Mouse (Mus musculus) MEL (cell line): ENCODE measurements around the gene Otulinl. TPM values are rescaled to one million over a fixed set of nuclear protein-coding genes. Genes with fewer than 3 reads are reported as not detected.

ENCODE experiments used
- DNase-seq: peaks from one replicate; pipeline ENCODE4 v3.0.0; 2011; ENCODE audit warnings: low read depth, low spot score
- H3K27ac ChIP-seq: 2 replicates; pipeline ENCODE4 v1.5.1; 2012; ENCODE audit warnings: low read depth, mild to moderate bottlenecking, control low read depth, low read length, moderate library complexity; ENCODE audit not compliant: control insufficient read depth
- H3K27me3 ChIP-seq, 2 experiments: fragments of 150-350 bp in 1 of 2; sonication (generic) in 1 of 2; 2 replicates each; pipeline ENCODE4 v1.6.1; 2012; ENCODE audit warnings: low read length in 2 of 2, mild to moderate bottlenecking in 2 of 2, improper control_type of control experiment in 1 of 2, moderate library complexity in 1 of 2; ENCODE audit not compliant: insufficient read depth in 2 of 2, control insufficient read depth in 1 of 2
- H3K36me3 ChIP-seq, 2 experiments: 2 replicates each; pipeline ENCODE4 v1.6.1; 2012 to 2014; ENCODE audit warnings: low read length in 2 of 2, improper control_type of control experiment in 1 of 2, inconsistent platforms in 1 of 2, mild to moderate bottlenecking in 1 of 2; ENCODE audit not compliant: insufficient read depth in 2 of 2, control insufficient read depth in 1 of 2
- H3K4me1 ChIP-seq, 2 experiments: fragments of 150-350 bp in 1 of 2; sonication (generic) in 1 of 2; 2 replicates each; pipeline ENCODE4 v1.6.1; 2012; ENCODE audit warnings: low read length in 2 of 2, improper control_type of control experiment in 1 of 2, mild to moderate bottlenecking in 1 of 2; ENCODE audit not compliant: insufficient read depth in 2 of 2, control insufficient read depth in 1 of 2
- H3K4me3 ChIP-seq, 2 experiments: fragments of 150-350 bp in 1 of 2; sonication (generic) in 1 of 2; 2 replicates each; pipeline ENCODE4 v1.5.1; 2012; ENCODE audit warnings: low read depth in 2 of 2, low read length in 2 of 2, mild to moderate bottlenecking in 2 of 2, moderate library complexity in 2 of 2, control low read depth in 1 of 2, improper control_type of control experiment in 1 of 2; ENCODE audit not compliant: control insufficient read depth in 1 of 2, insufficient read depth in 1 of 2
- H3K79me2 ChIP-seq: 2 replicates; pipeline ENCODE4 v1.6.1; 2012; ENCODE audit warnings: mild to moderate bottlenecking, low read length, moderate library complexity; ENCODE audit not compliant: control insufficient read depth, poor library complexity, insufficient read depth
- H3K9ac ChIP-seq: 2 replicates; pipeline ENCODE4 v1.6.1; 2012; ENCODE audit warnings: low read depth, mild to moderate bottlenecking, control low read depth, low read length, moderate library complexity; ENCODE audit not compliant: control insufficient read depth, poor library complexity, severe bottlenecking
- H3K9me3 ChIP-seq: fragments of 150-350 bp; sonication (generic); replicated peaks from 2 replicates; pipeline ENCODE4 v1.6.1; 2012; ENCODE audit warnings: mild to moderate bottlenecking, low read length, improper control_type of control experiment, moderate library complexity; ENCODE audit not compliant: insufficient read depth
- EP300 ChIP-seq, 2 experiments: IDR thresholded peaks; 2 replicates each; pipeline ENCODE4 v1.6.1; 2011; ENCODE audit warnings: improper control_type of control experiment in 2 of 2, low read length in 2 of 2, low read depth in 1 of 2, mild to moderate bottlenecking in 1 of 2
- ETS1 ChIP-seq: IDR thresholded peaks from 2 replicates; pipeline ENCODE4 v1.6.1; 2012; ENCODE audit warnings: low read depth, mild to moderate bottlenecking, inconsistent platforms, low read length, improper control_type of control experiment, moderate library complexity
- GABPA ChIP-seq: IDR thresholded peaks from 2 replicates; pipeline ENCODE4 v1.6.1; 2012; ENCODE audit warnings: low read depth, mild to moderate bottlenecking, inconsistent platforms, low read length, improper control_type of control experiment, moderate library complexity
- KAT2A ChIP-seq: conservative IDR thresholded peaks from 2 replicates; pipeline ENCODE4 v1.6.1; 2012; ENCODE audit warnings: low read depth, low read length, improper control_type of control experiment, inconsistent platforms
- MAFK ChIP-seq: IDR thresholded peaks from 2 replicates; pipeline ENCODE4 v1.6.1; 2011; ENCODE audit warnings: low read depth, mild to moderate bottlenecking, low read length, improper control_type of control experiment, borderline replicate concordance
- MAX ChIP-seq: IDR thresholded peaks from 2 replicates; pipeline ENCODE4 v1.6.1; 2011; ENCODE audit warnings: low read length, improper control_type of control experiment
- MAZ ChIP-seq: IDR thresholded peaks from 2 replicates; pipeline ENCODE4 v1.6.1; 2012; ENCODE audit warnings: low read depth, mild to moderate bottlenecking, inconsistent platforms, low read length, improper control_type of control experiment
- MEF2A ChIP-seq: IDR thresholded peaks from 2 replicates; pipeline ENCODE4 v1.6.1; 2014; ENCODE audit warnings: low read depth, mild to moderate bottlenecking, inconsistent platforms, low read length, improper control_type of control experiment; ENCODE audit not compliant: poor library complexity, insufficient replicate concordance, severe bottlenecking; ENCODE audit errors: extremely low read depth
- MYB ChIP-seq: IDR thresholded peaks from 2 replicates; pipeline ENCODE4 v1.6.1; 2011; ENCODE audit warnings: mild to moderate bottlenecking, low read depth, low read length, improper control_type of control experiment
- MYC ChIP-seq: IDR thresholded peaks from 2 replicates; pipeline ENCODE4 v1.6.1; 2011; ENCODE audit warnings: low read depth, mild to moderate bottlenecking, low read length, improper control_type of control experiment, moderate library complexity
- NRF1 ChIP-seq: IDR thresholded peaks from 2 replicates; pipeline ENCODE4 v1.6.1; 2014; ENCODE audit warnings: low read depth, mild to moderate bottlenecking, inconsistent platforms, low read length, improper control_type of control experiment, moderate library complexity; ENCODE audit not compliant: poor library complexity, insufficient read depth, severe bottlenecking
- POLR2A ChIP-seq, 2 experiments: IDR thresholded peaks; 2 replicates each; pipeline ENCODE4 v1.6.1; 2011 to 2012; ENCODE audit warnings: low read length in 2 of 2, mild to moderate bottlenecking in 2 of 2, control low read depth in 1 of 2, improper control_type of control experiment in 1 of 2, low read depth in 1 of 2, moderate library complexity in 1 of 2; ENCODE audit not compliant: control insufficient read depth in 1 of 2, insufficient read depth in 1 of 2, poor library complexity in 1 of 2
- RAD21 ChIP-seq: IDR thresholded peaks from 2 replicates; pipeline ENCODE4 v1.6.1; 2011; ENCODE audit warnings: mild to moderate bottlenecking, low read depth, low read length, improper control_type of control experiment
- RCOR1 ChIP-seq: IDR thresholded peaks from 2 replicates; pipeline ENCODE4 v1.6.1; 2012; ENCODE audit warnings: low read depth, mild to moderate bottlenecking, inconsistent platforms, low read length, improper control_type of control experiment
- TBP ChIP-seq: IDR thresholded peaks from 2 replicates; pipeline ENCODE4 v1.8.0; 2011; ENCODE audit warnings: low read depth, low read length, improper control_type of control experiment
- TCF12 ChIP-seq: IDR thresholded peaks from 2 replicates; pipeline ENCODE4 v1.6.1; 2014; ENCODE audit warnings: low read depth, mild to moderate bottlenecking, inconsistent platforms, low read length, improper control_type of control experiment, moderate library complexity
- UBTF ChIP-seq: IDR thresholded peaks from 2 replicates; pipeline ENCODE4 v1.6.1; 2012; ENCODE audit warnings: low read depth, mild to moderate bottlenecking, inconsistent platforms, low read length, improper control_type of control experiment, moderate library complexity, borderline replicate concordance; ENCODE audit not compliant: insufficient read depth
- USF2 ChIP-seq, 2 experiments: IDR thresholded peaks; 2 replicates each; pipeline ENCODE4 v1.6.1; 2011 to 2012; ENCODE audit warnings: improper control_type of control experiment in 2 of 2, low read length in 2 of 2, borderline replicate concordance in 1 of 2, inconsistent platforms in 1 of 2, low read depth in 1 of 2, mild to moderate bottlenecking in 1 of 2; ENCODE audit not compliant: insufficient read depth in 1 of 2
- ZC3H11A ChIP-seq: IDR thresholded peaks from 2 replicates; pipeline ENCODE4 v1.6.1; 2012; ENCODE audit warnings: low read depth, mild to moderate bottlenecking, inconsistent platforms, low read length, improper control_type of control experiment
- ZKSCAN1 ChIP-seq: IDR thresholded peaks from 2 replicates; pipeline ENCODE4 v1.6.1; 2012; ENCODE audit warnings: low read depth, mild to moderate bottlenecking, inconsistent platforms, low read length, improper control_type of control experiment, moderate library complexity
- polyA plus RNA-seq, 2 experiments: library from polyadenylated mRNA; stranded (reverse) in 1 of 2; unstranded in 1 of 2; fragments of >175 nt in 1 of 2; fragments of >200 nt in 1 of 2; gene quantifications; 2 replicates each; pipeline versions ENCODE4 v1.2.1 to v1.2.4; 2012; ENCODE audit warnings: low replicate concordance in 2 of 2, low read depth in 1 of 2; ENCODE audit not compliant: insufficient read length in 2 of 2, insufficient read depth in 1 of 2, missing spikeins in 1 of 2
- total RNA-seq: library from RNA; depleted of rRNA; stranded (reverse); fragments of 300-350 nt; gene quantifications from 2 replicates; pipeline ENCODE4 v1.2.3, GENCODE M21; 2012

The Otulinl gene
- total and polyA plus RNA-seq, 3 experiments = 0.14 to 0.50 TPM; not detected in 1

GRCm38 (mm10) chr15:27617227-27617626, 64.2 kb downstream of the Otulinl start:
- no peaks in the 10 kb centered on the region for H3K27me3 ChIP-seq
- TF ChIP-seq ZKSCAN1 (no peak), TCF12 (no peak), EP300 (IDR thresholded peaks at IDR 0.05; ENCODE audit: low read depth in 1 of 2, low read length in 2 of 2) (no peak), TBP (no peak), RCOR1 (no peak), ETS1 (no peak), POLR2A (IDR thresholded peaks at IDR 0.05; ENCODE audit: control insufficient read depth in 1 of 2, insufficient read depth in 1 of 2, low read depth in 1 of 2, low read length in 2 of 2, poor library complexity in 1 of 2) (no peak), ZC3H11A (no peak), USF2 (IDR thresholded peaks at IDR 0.05; ENCODE audit: borderline replicate concordance in 1 of 2, insufficient read depth in 1 of 2, low read depth in 1 of 2, low read length in 2 of 2) (no peak), GABPA (no peak), MYC (no peak), RAD21 (no peak), UBTF (no peak)
- no peak for DNase-seq
- H3K4me1 ChIP-seq = peaks cover 24 to 26% of the 10 kb centered on the region in 2 experiments
- H3K4me3 ChIP-seq = no peak overlapping the region
- H3K79me2 ChIP-seq = peaks cover 15% of the 10 kb centered on the region
- no peak overlapping the region for H3K9ac ChIP-seq
- H3K9me3 ChIP-seq = no peaks in the 10 kb centered on the region
- H3K36me3 ChIP-seq = peaks cover 36 to 38% of the 10 kb centered on the region in 2 experiments
- H3K27ac ChIP-seq = no peak overlapping the region

- Histone ChIP-seq H3K36me3 (peaks cover 27 to 37% of the 10 kb centered on the region in 2 experiments), H3K4me1 (peaks cover 19% of the 10 kb centered on the region in 2 experiments), H3K9ac (no peak overlapping the region)
These were observed 65.2 kb downstream of the Otulinl start for GRCm38 (mm10) chr15:27616159-27616558.

More at GRCm38 (mm10) chr15:27616159-27616558, 65.2 kb downstream of the Otulinl start:
- TF ChIP-seq UBTF (no peak), MEF2A (no peak), MAFK (no peak), MYB (no peak), TCF12 (no peak), ETS1 (no peak), MAX (no peak), KAT2A (no peak), MAZ (no peak), NRF1 (no peak)
- no peaks in the 10 kb centered on the region for H3K9me3 ChIP-seq
- no peak overlapping the region for H3K4me3 ChIP-seq
- no peaks in the 10 kb centered on the region for H3K27me3 ChIP-seq
- no peak for DNase-seq
- H3K79me2 ChIP-seq = peaks cover 8% of the 10 kb centered on the region; the same call in 1 of the 2 replicates
- no peak overlapping the region for H3K27ac ChIP-seq
